Comparison of ENCODE assay signal across 8 mouse cellular contexts in the genomic region with DNA sequence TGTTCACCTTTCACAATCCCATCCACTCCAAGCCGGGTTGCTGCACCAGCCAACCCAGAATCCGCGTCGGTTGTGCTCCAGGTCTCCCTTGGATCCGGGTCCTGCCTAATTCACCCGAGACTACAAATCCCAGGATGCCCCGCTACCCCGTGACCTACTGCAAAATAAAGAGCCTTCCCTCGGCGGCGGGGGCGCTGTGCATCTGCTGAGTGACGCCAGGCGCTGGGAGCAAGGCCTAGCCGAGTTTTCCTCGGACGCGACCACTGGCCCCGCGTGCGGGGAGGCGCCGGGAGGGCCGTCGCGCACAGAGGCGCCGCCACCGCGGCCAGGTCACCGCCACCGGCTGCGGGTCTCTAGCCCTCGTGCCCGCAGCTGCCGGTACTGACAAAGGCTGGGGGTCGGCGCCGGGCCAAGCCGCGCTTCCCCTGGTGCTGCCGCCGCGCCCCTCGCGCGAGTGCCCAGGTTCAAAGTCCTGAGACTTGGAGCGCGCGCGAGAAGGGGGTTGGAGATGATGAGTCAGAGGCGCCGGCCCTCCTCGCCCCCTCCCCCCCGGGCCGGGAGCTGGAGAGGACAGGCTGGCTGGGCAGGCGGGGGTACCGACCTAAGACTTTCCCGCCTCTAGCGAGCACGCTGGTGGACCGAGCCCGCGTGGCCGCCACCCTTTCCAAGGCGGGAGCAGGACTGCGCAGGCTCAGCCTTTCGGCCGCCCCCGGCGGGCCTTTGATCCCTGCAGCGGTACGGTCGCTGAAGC. TPM values are rescaled to one million over a fixed set of nuclear protein-coding genes. Genes with fewer than 3 reads are reported as not detected.
DNase-seq lines count a peak whose midpoint lies in the region; ATAC-seq lines count a peak whose summit lies in the region.

No protein-coding gene starts in this region.

- H3K9ac ChIP-seq in hindbrain, embryonic 15.5 days = peak overlapping the region; percentile 93

- under 1% methylated on average over 71 of the region's 74 CpGs for WGBS in hindbrain, embryonic 15.5 days

- peak overlapping the region; percentile 99 for H3K27ac ChIP-seq in hindbrain, embryonic 15.5 days (replicated peaks)

- peak; percentile 95 for DNase-seq in T-cell, adult 2 months (ENCODE audit: low spot score)
- DNase-seq in cerebellum, postnatal 36 days = peak; percentile 98 to 99
- DNase-seq in frontal cortex, postnatal 36 days (ENCODE audit: low spot score in 2 of 2) = peak; percentile 98 to 99
- peak; percentile 97 for DNase-seq in layer of hippocampus, postnatal 36 days
- peak; percentile 98 for DNase-seq in lung, postnatal 25 days (ENCODE audit: low spot score)
- DNase-seq in retina, adult 2 months (ENCODE audit: low read depth, low spot score) = peak; percentile 95
- peak; percentile 98 for DNase-seq in thymus, postnatal 25 days

- peak; percentile 89 for ATAC-seq in hindbrain, embryonic 15.5 days (ENCODE audit: low FRiP score, low read depth)

- H3K4me2 ChIP-seq in hindbrain, embryonic 15.5 days = peak overlapping the region; percentile 68

- H3K4me1 ChIP-seq in hindbrain, embryonic 15.5 days (replicated peaks) = peaks cover 63% of the 10 kb centered on the region

- H3K36me3 ChIP-seq in hindbrain, embryonic 15.5 days = no peaks in the 10 kb centered on the region

- no peaks in the 10 kb centered on the region for H3K9me3 ChIP-seq in hindbrain, embryonic 15.5 days

- H3K27me3 ChIP-seq in hindbrain, embryonic 15.5 days = no peaks in the 10 kb centered on the region

- peak overlapping the region; percentile 72 for H3K4me3 ChIP-seq in hindbrain, embryonic 15.5 days

RNA-seq across cellular contexts. Expression of gene Zfp219, which starts 0.8 kb away (rescaled TPM):
- polyA plus RNA-seq in hindbrain, embryonic 15.5 days (2015; fragmentation: Nextera tagmentation; extraction: Ambion mirVana) = 38.2 and 40.5 TPM in 2 replicates
- total RNA-seq in layer of hippocampus, postnatal 36 days (2021) = 10 to 100 TPM; 42.5 to 44.4 TPM

RNA-seq across cellular contexts. Expression of gene Tmem253, which starts 4.3 kb away (rescaled TPM):
- 0.17 and 1.1 TPM in 2 replicates for polyA plus RNA-seq in hindbrain, embryonic 15.5 days (2015; fragmentation: Nextera tagmentation; extraction: Ambion mirVana)
- total RNA-seq in layer of hippocampus, postnatal 36 days (2021) = under 1 TPM in 1 of 2 experiments, not detected in 1; 0.65 TPM

RNA-seq across cellular contexts. Expression of gene Olfr221, which starts 22.5 kb away (rescaled TPM):
- polyA plus RNA-seq in hindbrain, embryonic 15.5 days (2015; fragmentation: Nextera tagmentation; extraction: Ambion mirVana) = 0.05 TPM in 1 of 2 replicates, not detected in the other
- not detected for total RNA-seq in layer of hippocampus, postnatal 36 days (2021)

RNA-seq across cellular contexts. Expression of gene Arhgef40, which starts 35.2 kb away (rescaled TPM):
- polyA plus RNA-seq in hindbrain, embryonic 15.5 days (2015; fragmentation: Nextera tagmentation; extraction: Ambion mirVana) = 85.2 and 87.6 TPM in 2 replicates
- 10 to 100 TPM; 31.4 to 39.9 TPM for total RNA-seq in layer of hippocampus, postnatal 36 days (2021)

Comparison
In these comparisons a context has a peak if more than half of its experiments do, and no peak if none do; other contexts are left out.
1. Peak in every context shown above with its lines: DNase-seq, ATAC-seq, H3K4me3 ChIP-seq and H3K27ac ChIP-seq.